Mouse (Mus musculus): ENCODE results near the gene Camkmt. TPM values are rescaled to one million over a fixed set of nuclear protein-coding genes. Genes with fewer than 3 reads are reported as not detected.

The Camkmt gene
- polyA plus RNA-seq, 2 experiments = 4.2 to 11.0 TPM

DNA sequence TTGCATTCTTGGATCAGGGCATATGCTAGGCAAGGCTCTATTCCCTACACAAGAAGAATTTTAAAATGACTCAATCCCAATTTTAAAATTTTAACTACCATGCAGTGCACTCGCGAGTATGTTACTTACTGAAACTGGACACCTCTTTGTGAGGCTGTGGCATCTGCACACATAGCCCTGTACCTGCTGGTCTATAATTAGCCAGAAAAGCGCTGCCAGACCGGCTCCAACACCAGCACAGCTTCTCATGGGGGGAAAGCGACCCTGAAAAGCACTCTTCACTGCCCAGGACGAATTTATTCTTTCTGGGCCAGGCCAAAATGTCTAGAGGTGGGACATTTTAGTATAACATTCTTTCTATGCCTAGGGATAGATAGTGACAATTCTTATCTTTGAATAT is 19.7 kb upstream of the Camkmt start:
- DNase-seq (ENCODE audit: low spot score) (no peak), ATAC-seq (ENCODE audit: low FRiP score, low read depth) (no peak)
- Histone ChIP-seq H3K27ac (replicated peaks; ENCODE audit: low read depth, low read length) (no peak overlapping the region), H3K27me3 (ENCODE audit: control insufficient read depth, insufficient read depth, low read length) (no peaks in the 10 kb centered on the region), H3K4me2 (replicated peaks; ENCODE audit: low read depth, low read length, severe bottlenecking) (no peak overlapping the region), H3K9ac (ENCODE audit: low read depth, low read length, severe bottlenecking) (no peak overlapping the region), H3K36me3 (ENCODE audit: control insufficient read depth, insufficient read depth, low read length) (peaks cover 49% of the 10 kb centered on the region), H3K9me3 (ENCODE audit: control insufficient read depth, low read length) (no peaks in the 10 kb centered on the region), H3K4me3 (replicated peaks; ENCODE audit: low read length) (no peak overlapping the region), H3K4me1 (ENCODE audit: control insufficient read depth, insufficient read depth, low read length) (no peaks in the 10 kb centered on the region)
- WGBS = 45% methylated on average over 6 of the region's 6 CpGs
- no peak for TF ChIP-seq POLR2A (IDR thresholded peaks at IDR 0.05; ENCODE audit: borderline replicate concordance, extremely low read depth, insufficient read depth, insufficient read length)

- Histone ChIP-seq H3K4me1 (ENCODE audit: control insufficient read depth, insufficient read depth, low read length) (no peaks in the 10 kb centered on the region), H3K36me3 (ENCODE audit: control insufficient read depth, insufficient read depth, low read length) (peaks cover 50% of the 10 kb centered on the region)
Measured at GRCm38 (mm10) chr17:85071088-85071775, 19.1 kb upstream of the Camkmt start.

DNA sequence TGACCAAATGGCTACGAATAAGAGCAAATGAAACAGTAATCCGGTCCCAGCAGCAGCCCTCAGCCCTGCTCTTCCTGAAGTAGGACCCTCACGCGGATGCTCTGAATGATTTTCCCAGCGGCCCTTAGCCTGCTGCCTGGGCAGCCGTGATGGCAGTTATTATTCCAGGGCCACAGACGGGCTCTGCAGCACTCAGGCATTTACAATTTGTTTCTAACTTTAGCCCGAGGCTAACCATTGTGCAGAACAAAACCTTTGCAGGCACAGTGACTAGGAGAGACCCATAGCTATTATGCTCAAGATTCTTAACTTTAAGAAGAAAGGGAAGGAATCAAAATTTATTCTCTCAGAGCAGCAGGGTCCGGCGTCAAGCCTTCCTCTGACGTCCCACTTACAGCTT is 18.0 kb upstream of the Camkmt start:
- no peak for TF ChIP-seq POLR2A (IDR thresholded peaks at IDR 0.05; ENCODE audit: borderline replicate concordance, extremely low read depth, insufficient read depth, insufficient read length)
- ATAC-seq (ENCODE audit: low FRiP score, low read depth) (no peak), DNase-seq (ENCODE audit: low spot score) (no peak)
- H3K9ac ChIP-seq (ENCODE audit: low read depth, low read length, severe bottlenecking) = no peak overlapping the region
- H3K36me3 ChIP-seq (ENCODE audit: control insufficient read depth, insufficient read depth, low read length) = peaks cover 42% of the 10 kb centered on the region
- H3K4me2 ChIP-seq (replicated peaks; ENCODE audit: low read depth, low read length, severe bottlenecking) = no peak overlapping the region
- no peak overlapping the region for H3K4me3 ChIP-seq (replicated peaks; ENCODE audit: low read length)
- H3K27me3 ChIP-seq (ENCODE audit: control insufficient read depth, insufficient read depth, low read length) = no peaks in the 10 kb centered on the region
- no peaks in the 10 kb centered on the region for H3K4me1 ChIP-seq (ENCODE audit: control insufficient read depth, insufficient read depth, low read length)
- 52% methylated on average over 11 of the region's 11 CpGs for WGBS
- no peaks in the 10 kb centered on the region for H3K9me3 ChIP-seq (ENCODE audit: control insufficient read depth, low read length)
- no peak overlapping the region for H3K27ac ChIP-seq (replicated peaks; ENCODE audit: low read depth, low read length)

More at GRCm38 (mm10) chr17:85071088-85071775, 19.1 kb upstream of the Camkmt start:
- Histone ChIP-seq H3K9ac (ENCODE audit: low read depth, low read length, severe bottlenecking) (no peak overlapping the region), H3K4me2 (replicated peaks; ENCODE audit: low read depth, low read length, severe bottlenecking) (no peak overlapping the region), H3K27ac (replicated peaks; ENCODE audit: low read depth, low read length) (no peak overlapping the region), H3K27me3 (ENCODE audit: control insufficient read depth, insufficient read depth, low read length) (no peaks in the 10 kb centered on the region), H3K4me3 (replicated peaks; ENCODE audit: low read length) (no peak overlapping the region), H3K9me3 (ENCODE audit: control insufficient read depth, low read length) (no peaks in the 10 kb centered on the region)
- ATAC-seq (ENCODE audit: low FRiP score, low read depth) = no peak
- 82% methylated on average over 8 of the region's 8 CpGs for WGBS
- no peak for DNase-seq (ENCODE audit: low spot score)
- no peak for TF ChIP-seq POLR2A (IDR thresholded peaks at IDR 0.05; ENCODE audit: borderline replicate concordance, extremely low read depth, insufficient read depth, insufficient read length)

GRCm38 (mm10) chr17:85073214-85073613 is 17.1 kb upstream of the Camkmt start:
- no peak overlapping the region for H3K4me2 ChIP-seq (replicated peaks; ENCODE audit: low read depth, low read length, severe bottlenecking)
- no peak for TF ChIP-seq POLR2A (IDR thresholded peaks at IDR 0.05; ENCODE audit: borderline replicate concordance, extremely low read depth, insufficient read depth, insufficient read length)
- 64% methylated on average over 7 of the region's 7 CpGs for WGBS
- DNase-seq (ENCODE audit: low spot score) (no peak), ATAC-seq (ENCODE audit: low FRiP score, low read depth) (no peak)
- H3K4me3 ChIP-seq (replicated peaks; ENCODE audit: low read length) = no peak overlapping the region
- H3K27me3 ChIP-seq (ENCODE audit: control insufficient read depth, insufficient read depth, low read length) = no peaks in the 10 kb centered on the region
- no peaks in the 10 kb centered on the region for H3K9me3 ChIP-seq (ENCODE audit: control insufficient read depth, low read length)
- H3K27ac ChIP-seq (replicated peaks; ENCODE audit: low read depth, low read length) = no peak overlapping the region
- H3K4me1 ChIP-seq (ENCODE audit: control insufficient read depth, insufficient read depth, low read length) = no peaks in the 10 kb centered on the region
- H3K9ac ChIP-seq (ENCODE audit: low read depth, low read length, severe bottlenecking) = no peak overlapping the region
- peaks cover 43% of the 10 kb centered on the region for H3K36me3 ChIP-seq (ENCODE audit: control insufficient read depth, insufficient read depth, low read length)

- Histone ChIP-seq H3K4me3 (replicated peaks; ENCODE audit: low read length) (no peak overlapping the region), H3K27ac (replicated peaks; ENCODE audit: low read depth, low read length) (no peak overlapping the region), H3K9ac (ENCODE audit: low read depth, low read length, severe bottlenecking) (no peak overlapping the region), H3K4me2 (replicated peaks; ENCODE audit: low read depth, low read length, severe bottlenecking) (no peak overlapping the region), H3K9me3 (ENCODE audit: control insufficient read depth, low read length) (no peaks in the 10 kb centered on the region), H3K27me3 (ENCODE audit: control insufficient read depth, insufficient read depth, low read length) (no peaks in the 10 kb centered on the region), H3K4me1 (ENCODE audit: control insufficient read depth, insufficient read depth, low read length) (no peaks in the 10 kb centered on the region), H3K36me3 (ENCODE audit: control insufficient read depth, insufficient read depth, low read length) (peaks cover 42% of the 10 kb centered on the region)
- TF ChIP-seq POLR2A (IDR thresholded peaks at IDR 0.05; ENCODE audit: borderline replicate concordance, extremely low read depth, insufficient read depth, insufficient read length) = no peak
- ATAC-seq (ENCODE audit: low FRiP score, low read depth) (no peak), DNase-seq (ENCODE audit: low spot score) (no peak)
- 93% methylated on average over 4 of the region's 4 CpGs for WGBS
Measured at GRCm38 (mm10) chr17:85074083-85074482, 16.3 kb upstream of the Camkmt start.
